Mouse (Mus musculus) hindbrain, embryonic 14.5 days (tissue): Measurements from ENCODE around the gene Ctbs. TPM values are rescaled to one million over a fixed set of nuclear protein-coding genes. Genes with fewer than 3 reads are reported as not detected.

ENCODE experiments used
- ATAC-seq: fragments of 200-750 bp; cut with Nextera tagmentation; 2 replicates; pipeline ENCODE4 v1.8.0; 2017; ENCODE audit warnings: moderate number of reproducible peaks, mild to moderate bottlenecking, moderate TSS enrichment, moderate library complexity; ENCODE audit not compliant: low FRiP score
- DNase-seq: peaks from one replicate; pipeline ENCODE4 v3.0.0-alpha.2; 2015; ENCODE audit warnings: low spot score
- H3K27ac ChIP-seq: fragments of 300-500 bp; sonication (generic); 2 replicates; pipeline ENCODE4 v1.5.1; 2014; ENCODE audit warnings: mild to moderate bottlenecking, moderate library complexity
- H3K27me3 ChIP-seq: fragments of 300-500 bp; sonication (generic); 2 replicates; pipeline ENCODE4 v1.6.1; 2014; ENCODE audit warnings: mild to moderate bottlenecking, low read length, mixed read lengths; ENCODE audit not compliant: control insufficient read depth, insufficient read depth
- H3K36me3 ChIP-seq: fragments of 300-500 bp; sonication (generic); replicated peaks from 2 replicates; pipeline ENCODE4 v1.6.1; 2014; ENCODE audit not compliant: control insufficient read depth, insufficient read depth
- H3K4me1 ChIP-seq: fragments of 300-500 bp; sonication (generic); replicated peaks from 2 replicates; pipeline ENCODE4 v1.6.1; 2014; ENCODE audit warnings: antibody characterized with exemption, low read length, mixed read lengths; ENCODE audit not compliant: control insufficient read depth, insufficient read depth
- H3K4me2 ChIP-seq: fragments of 300-500 bp; sonication (generic); replicated peaks from 2 replicates; pipeline ENCODE4 v1.6.1; 2014; ENCODE audit warnings: mild to moderate bottlenecking, moderate library complexity
- H3K4me3 ChIP-seq: fragments of 300-500 bp; sonication (generic); replicated peaks from 2 replicates; pipeline ENCODE4 v1.5.1; 2014; ENCODE audit warnings: mild to moderate bottlenecking, low read length
- H3K9ac ChIP-seq: fragments of 300-500 bp; sonication (generic); 2 replicates; pipeline ENCODE4 v1.6.1; 2014
- H3K9me3 ChIP-seq: fragments of 300-500 bp; sonication (generic); 2 replicates; pipeline ENCODE4 v1.6.1; 2016; ENCODE audit warnings: low read length; ENCODE audit not compliant: control insufficient read depth
- WGBS: fragments of 180-500 bp; shearing (Covaris S2); extraction: QIAGEN DNeasy Blood & Tissue Kit; methylation state at CpG from one replicate; pipeline ENCODE4 v1.1.7; 2014; 5-methylcytosine and 5-hydroxymethylcytosine counted together
- polyA plus RNA-seq: library from polyadenylated mRNA; unstranded; fragments of >200 nt; fragmentation: Nextera tagmentation; extraction: Ambion mirVana; gene quantifications from 2 replicates; pipeline ENCODE4 v1.2.1, GENCODE M21; 2014

Ctbs gene
- 4.7 and 6.4 TPM in 2 replicates for polyA plus RNA-seq

DNA sequence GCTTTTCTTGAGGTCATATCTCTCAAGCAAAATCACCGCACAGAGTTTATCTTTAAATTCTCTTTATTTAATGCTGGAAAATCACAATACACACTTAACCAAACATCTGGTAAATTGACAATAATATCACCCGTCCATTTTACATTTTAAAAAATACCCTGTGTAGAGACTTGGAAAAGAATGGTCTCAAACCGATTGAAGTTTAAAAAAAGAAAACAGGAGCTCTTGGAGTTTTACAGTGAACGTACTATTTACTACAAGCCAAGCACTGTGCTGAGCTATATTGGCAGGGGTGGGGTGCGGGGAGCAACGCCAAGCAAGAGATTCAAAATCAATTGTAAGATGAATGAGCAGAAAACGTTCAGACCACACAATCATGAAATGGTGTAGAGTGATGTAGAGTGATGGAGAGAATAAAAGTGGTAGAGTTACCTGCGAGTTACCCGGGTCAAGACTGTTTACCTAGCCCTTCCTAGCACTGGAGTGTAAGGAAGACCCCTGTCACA, at the start of gene Ctbs:
Gene Ctbs, plus strand, starts transcription at position 51 of the 506 bp plus-strand sequence.
- ATAC-seq, result no peak
- 0 out of 2 replicates have a peak, but pooled peaks cover 7% of the 10 kb centered on the region for H3K4me1 ChIP-seq
- WGBS, result 52% methylated on average over 9 of the region's 9 CpGs

DNA sequence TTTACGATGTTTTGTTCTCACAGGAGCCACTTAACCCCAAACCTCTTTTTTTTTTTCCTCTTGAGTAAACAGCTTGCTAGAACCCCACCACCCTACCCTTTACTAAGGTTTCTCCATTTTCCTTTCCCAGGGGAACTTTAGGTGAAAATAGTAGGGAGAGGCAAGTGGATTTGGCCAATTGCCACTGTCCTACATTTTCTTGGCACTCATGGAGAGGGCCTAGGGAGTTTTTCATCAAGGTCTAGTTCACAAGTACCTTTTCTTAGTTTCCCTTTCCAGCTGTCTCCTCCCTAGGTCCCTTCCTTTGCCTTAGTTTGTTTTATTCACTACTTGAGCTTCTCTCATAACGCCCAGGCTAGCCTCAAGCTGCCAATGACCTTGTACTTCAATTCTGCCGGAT, 45.8 kb upstream of the Ctbs start:
- WGBS, result 43% methylated on average over 3 of the region's 3 CpGs

More for the DNA sequence above, at the start of gene Ctbs:
- Histone ChIP-seq H3K4me2 (peak within 1 kb of the TSS; percentile 68), H3K27ac (peak within 1 kb of the TSS; percentile 61; the same call in 1 of the 2 replicates), H3K36me3 (peaks cover 5% of the 10 kb centered on the region; the same call in 1 of the 2 replicates), H3K9ac (peak within 1 kb of the TSS; percentile 63), H3K4me3 (peak within 1 kb of the TSS; percentile 49), H3K9me3 (no peaks in the 10 kb centered on the region), H3K27me3 (no peaks in the 10 kb centered on the region)
- DNase-seq, result no peak

DNA sequence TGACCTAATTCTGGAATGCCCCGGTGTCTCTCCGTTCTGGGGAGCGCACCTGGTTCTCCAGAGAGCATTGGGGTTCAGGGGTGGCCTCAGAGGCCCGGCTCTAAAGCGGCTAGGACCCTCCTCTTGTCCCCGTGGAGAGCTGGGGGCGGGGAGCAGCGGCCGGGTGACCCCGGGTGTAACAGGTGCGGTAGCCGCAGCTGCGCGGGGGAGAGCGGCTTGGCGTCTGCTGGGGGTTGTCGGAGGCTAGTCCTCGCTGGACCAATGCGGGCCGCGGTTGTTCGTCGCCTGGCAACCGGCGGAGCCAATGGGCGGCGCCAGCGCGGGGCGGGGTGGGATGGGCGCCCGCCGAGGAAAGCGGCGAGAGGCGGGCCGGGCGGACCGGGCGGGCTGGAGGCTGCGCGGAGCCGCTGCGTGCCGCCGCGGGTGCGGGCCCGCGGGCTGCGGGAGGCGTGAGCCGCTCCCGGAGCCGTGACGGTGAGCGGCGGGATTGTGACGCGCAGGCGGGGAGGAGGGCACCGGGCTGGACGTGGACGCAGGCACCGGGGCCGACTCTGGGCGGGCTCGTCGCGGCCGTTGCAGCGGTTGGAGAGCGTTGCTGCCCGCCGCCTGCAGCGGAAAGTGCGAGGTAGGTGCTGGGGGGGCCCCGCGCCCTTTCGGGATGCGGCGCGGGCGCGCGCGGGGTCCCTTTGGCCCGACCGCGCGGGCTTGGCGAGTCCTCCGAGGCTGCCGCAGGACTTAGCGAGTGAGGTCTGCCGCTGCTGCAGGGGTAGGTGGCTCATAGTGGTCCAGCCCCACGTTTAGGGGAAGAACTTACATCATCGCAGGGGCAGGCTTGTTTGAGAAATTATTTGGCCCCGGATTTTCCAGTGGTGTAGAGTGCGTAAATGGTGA, 45.0 kb upstream of the Ctbs start, which contains the start of gene Ssx2ip:
Gene Ssx2ip, plus strand, starts transcription at position 332 of the 891 bp plus-strand sequence.
- peak within 1 kb of the TSS; percentile 81 for H3K27ac ChIP-seq
- peaks cover 6% of the 10 kb centered on the region; the same call in 1 of the 2 replicates for H3K9me3 ChIP-seq
- H3K4me2 ChIP-seq, result peak within 1 kb of the TSS; percentile 83
- peaks cover 32% of the 10 kb centered on the region for H3K4me1 ChIP-seq
- H3K9ac ChIP-seq, result peak within 1 kb of the TSS; percentile 89
- ATAC-seq (peak; percentile 99), DNase-seq (peak; percentile 98)
- no peaks in the 10 kb centered on the region for H3K36me3 ChIP-seq
- WGBS, result under 1% methylated on average over 97 of the region's 100 CpGs
- peak within 1 kb of the TSS; percentile 77 for H3K4me3 ChIP-seq
- H3K27me3 ChIP-seq, result no peaks in the 10 kb centered on the region

More for the DNA sequence above, 45.8 kb upstream of the Ctbs start:
- Histone ChIP-seq H3K27me3 (no peaks in the 10 kb centered on the region), H3K27ac (peak overlapping the region; percentile 65; the same call in 1 of the 2 replicates), H3K4me2 (peak overlapping the region; percentile 83), H3K9ac (peak overlapping the region; percentile 89), H3K4me3 (peak overlapping the region; percentile 77), H3K4me1 (peaks cover 32% of the 10 kb centered on the region), H3K36me3 (no peaks in the 10 kb centered on the region), H3K9me3 (peaks cover 6% of the 10 kb centered on the region; the same call in 1 of the 2 replicates)
- no peak for DNase-seq
- no peak for ATAC-seq

DNA sequence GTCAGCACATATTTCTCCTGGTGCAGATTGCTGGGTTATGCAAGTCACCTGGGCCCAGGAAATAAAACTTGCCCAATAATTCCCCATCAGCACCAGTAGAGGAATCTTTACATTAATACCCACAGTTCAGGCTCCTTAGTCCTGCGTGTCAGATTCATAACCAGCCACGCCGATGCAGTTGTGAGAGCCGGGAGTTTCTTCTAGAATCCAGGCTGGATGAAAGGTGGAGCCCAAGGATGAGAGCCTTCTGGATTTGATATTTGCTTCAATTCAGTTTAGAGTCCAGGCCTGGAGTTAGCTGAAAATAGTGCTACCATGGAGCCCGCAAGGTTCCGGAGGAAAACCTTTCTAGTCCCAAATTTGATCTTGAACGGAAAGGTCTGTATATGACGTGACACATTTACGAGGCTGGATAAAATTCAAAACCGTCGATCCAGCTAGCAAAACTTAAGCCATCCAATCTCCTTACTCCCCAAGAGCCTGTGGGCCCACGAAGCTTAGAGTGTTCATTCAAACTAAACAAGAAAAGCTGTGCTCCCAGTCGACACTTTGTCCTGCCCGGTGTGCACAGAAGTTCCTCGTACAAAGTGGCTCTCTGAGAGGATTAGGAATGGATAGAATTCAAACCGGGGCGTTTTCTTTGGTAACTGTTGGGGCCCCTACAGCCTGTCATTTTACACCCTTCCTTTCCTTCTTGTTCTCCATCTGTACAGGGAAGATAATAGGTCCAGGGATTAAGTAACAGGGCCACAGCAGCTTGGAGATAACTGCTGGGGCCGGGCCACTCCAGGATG, 44.2 kb upstream of the Ctbs start:
- Histone ChIP-seq H3K9me3 (peaks cover 6% of the 10 kb centered on the region; the same call in 1 of the 2 replicates), H3K27me3 (no peaks in the 10 kb centered on the region), H3K36me3 (no peaks in the 10 kb centered on the region), H3K4me1 (peaks cover 32% of the 10 kb centered on the region), H3K4me3 (peak overlapping the region; percentile 77), H3K4me2 (peak overlapping the region; percentile 83), H3K27ac (peak overlapping the region; percentile 81; the same call in 1 of the 2 replicates), H3K9ac (peak overlapping the region; percentile 89)
- ATAC-seq, result no peak
- no peak for DNase-seq
- WGBS, result 40% methylated on average over 18 of the region's 18 CpGs

DNA sequence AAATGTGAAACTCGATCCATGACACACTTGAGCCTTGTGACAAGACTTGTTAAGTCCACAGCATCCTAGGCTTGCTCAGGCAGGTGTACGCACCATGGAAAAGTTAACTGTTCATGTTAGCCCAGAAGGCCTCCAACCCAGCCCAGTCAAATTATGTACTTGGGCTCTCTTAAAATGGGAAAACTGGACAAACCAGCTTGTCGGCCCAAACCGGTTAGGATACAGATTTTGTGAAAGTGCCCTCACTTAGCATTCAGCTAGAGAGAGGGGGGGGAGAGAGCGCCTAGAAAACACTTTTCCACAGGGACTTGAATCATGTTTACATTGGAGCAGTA, 43.6 kb upstream of the Ctbs start:
- Histone ChIP-seq H3K4me1 (peaks cover 32% of the 10 kb centered on the region), H3K36me3 (no peaks in the 10 kb centered on the region), H3K4me2 (peak overlapping the region; percentile 83), H3K9me3 (peaks cover 6% of the 10 kb centered on the region; the same call in 1 of the 2 replicates), H3K4me3 (peak overlapping the region; percentile 77), H3K27me3 (no peaks in the 10 kb centered on the region), H3K9ac (peak overlapping the region; percentile 89), H3K27ac (no peak overlapping the region)
- 59% methylated on average over 5 of the region's 5 CpGs for WGBS
- DNase-seq, result no peak
- no peak for ATAC-seq

DNA sequence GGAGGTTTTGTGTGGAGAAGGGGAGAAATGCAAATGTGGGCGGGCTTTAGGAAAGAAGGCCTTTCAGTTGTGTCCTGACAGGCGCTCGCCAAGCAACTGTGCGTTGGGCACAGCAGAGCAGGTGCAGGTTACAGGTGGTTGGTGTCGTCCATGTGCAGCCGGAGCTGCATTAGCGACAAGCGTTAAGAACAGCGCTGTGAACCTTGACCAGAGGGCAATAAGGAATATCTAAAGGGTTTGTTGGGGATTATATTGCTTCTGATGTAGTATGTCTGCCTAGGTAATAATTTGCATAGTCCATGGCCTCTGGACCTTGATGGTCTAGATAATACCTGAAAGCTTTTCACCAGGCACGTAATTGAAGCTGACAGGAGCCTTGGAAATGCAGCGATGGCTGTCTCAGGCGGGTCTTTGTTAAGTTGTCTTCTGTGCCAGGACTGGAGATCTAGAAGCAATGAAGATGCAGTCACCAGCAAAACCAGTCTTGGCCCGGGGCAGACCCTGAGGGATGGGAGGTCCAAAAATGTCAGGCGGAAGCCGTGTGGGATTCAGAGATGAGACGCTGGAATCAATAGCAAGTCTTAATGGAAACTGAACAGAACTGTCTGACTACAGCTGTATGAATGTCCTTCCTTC, 42.4 kb upstream of the Ctbs start:
- H3K4me2 ChIP-seq, result peak overlapping the region; percentile 83; the same call in 1 of the 2 replicates
- H3K4me3 ChIP-seq, result no peak overlapping the region
- 84% methylated on average over 16 of the region's 16 CpGs for WGBS
- no peak overlapping the region for H3K9ac ChIP-seq
- H3K9me3 ChIP-seq, result peaks cover 6% of the 10 kb centered on the region; the same call in 1 of the 2 replicates
- no peaks in the 10 kb centered on the region for H3K27me3 ChIP-seq
- ATAC-seq (no peak), DNase-seq (no peak)
- H3K36me3 ChIP-seq, result no peaks in the 10 kb centered on the region
- H3K4me1 ChIP-seq, result peaks cover 35% of the 10 kb centered on the region
- no peak overlapping the region for H3K27ac ChIP-seq

DNA sequence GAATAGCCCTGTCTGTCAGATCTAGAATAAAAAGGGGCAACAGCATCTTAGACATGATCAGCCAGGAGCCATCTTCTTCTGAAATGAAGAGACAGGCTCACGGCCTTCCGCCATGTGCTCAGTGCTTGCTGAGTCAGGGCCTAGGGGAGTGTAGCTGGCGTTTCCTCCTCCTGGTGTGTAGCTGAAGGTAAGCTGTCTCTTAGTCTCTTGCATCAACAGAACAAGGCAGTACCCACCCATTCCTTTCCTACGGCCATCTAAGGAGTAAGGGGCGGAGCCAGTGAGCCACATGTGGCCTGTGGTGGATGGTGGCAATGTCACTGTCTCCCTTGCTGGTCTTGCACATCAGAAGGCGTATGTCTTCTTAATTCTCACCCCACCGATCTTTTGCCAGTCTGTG, 39.5 kb upstream of the Ctbs start:
- WGBS, result 83% methylated on average over 7 of the region's 7 CpGs
- Histone ChIP-seq H3K9me3 (no peaks in the 10 kb centered on the region), H3K36me3 (no peaks in the 10 kb centered on the region), H3K4me1 (peaks cover 31% of the 10 kb centered on the region), H3K9ac (no peak overlapping the region), H3K4me3 (no peak overlapping the region), H3K27me3 (no peaks in the 10 kb centered on the region), H3K4me2 (no peak overlapping the region), H3K27ac (no peak overlapping the region)
- DNase-seq (no peak), ATAC-seq (no peak)

DNA sequence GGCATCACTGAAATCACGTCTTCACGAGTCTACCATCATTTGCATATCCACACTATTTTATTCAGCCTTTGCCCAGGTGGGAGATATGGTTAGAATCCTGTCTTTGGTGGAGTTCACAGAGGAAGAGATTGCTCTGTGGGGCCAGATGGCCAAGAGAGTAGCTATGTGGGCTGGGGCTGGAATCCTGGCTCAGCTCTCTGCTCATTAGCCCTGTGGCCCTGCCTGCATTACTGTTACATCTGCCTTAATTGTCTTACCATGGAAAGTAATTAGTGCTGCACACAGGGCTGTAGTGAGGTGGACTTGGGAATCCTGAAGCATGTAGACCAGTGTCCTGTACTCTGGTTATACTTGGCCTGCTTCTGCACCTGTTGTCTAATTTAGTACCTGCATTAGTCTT, 37.6 kb upstream of the Ctbs start:
- Histone ChIP-seq H3K27ac (no peak overlapping the region), H3K9ac (no peak overlapping the region), H3K4me2 (no peak overlapping the region), H3K4me1 (peaks cover 12% of the 10 kb centered on the region), H3K27me3 (no peaks in the 10 kb centered on the region), H3K36me3 (no peaks in the 10 kb centered on the region), H3K4me3 (no peak overlapping the region), H3K9me3 (no peaks in the 10 kb centered on the region)
- 0 out of 2 replicates have a peak, but pooled peaks have one; percentile 28 for ATAC-seq
- WGBS, result 73% methylated on average over 2 of the region's 2 CpGs
- no peak for DNase-seq
